Comparison of ENCODE assay signal across 16 mouse cellular contexts in genomic region chr9:35158477-35158876, GRCm38 (mm10).
"Had no signal": no experiment of that assay in that cellular context is flagged by ENCODE, and none has a peak within 500 bp of the region (broad histone marks: within the 10 kb centered on the region; RNA-seq: fewer than 3 reads in every experiment).

No protein-coding gene starts in this region.

- H3K36me3 ChIP-seq: neural tube, embryonic 15.5 days; stomach, embryonic 15.5 days had no signal

- H3K9me3 ChIP-seq: neural tube, embryonic 13.5 days; neural tube, embryonic 15.5 days; stomach, embryonic 15.5 days had no signal

- H3K9ac ChIP-seq: neural tube, embryonic 13.5 days; neural tube, embryonic 15.5 days; stomach, embryonic 15.5 days had no signal

- H3K27ac ChIP-seq: neural tube, embryonic 13.5 days; neural tube, embryonic 15.5 days; stomach, embryonic 15.5 days; stomach, postnatal 0 days had no signal

- H3K4me1 ChIP-seq: neural tube, embryonic 13.5 days; neural tube, embryonic 15.5 days had no signal

- H3K4me2 ChIP-seq: neural tube, embryonic 13.5 days; neural tube, embryonic 15.5 days; stomach, embryonic 15.5 days had no signal

- H3K4me3 ChIP-seq: neural tube, embryonic 13.5 days; neural tube, embryonic 15.5 days; stomach, embryonic 15.5 days had no signal

- DNase-seq: retina, postnatal 1 day; right cerebral cortex, adult 18-20 months; right cerebral cortex, postnatal 14 days; right cerebral cortex, postnatal 25 days; right cerebral cortex, postnatal 4 days; spleen, adult 18-20 months; thymus, adult 18-20 months; thymus, adult 2 months; thymus, postnatal 14 days; thymus, postnatal 25 days; thymus, postnatal 36 days; thymus, postnatal 4 days had no signal

- H3K27me3 ChIP-seq: neural tube, embryonic 13.5 days; neural tube, embryonic 15.5 days; stomach, embryonic 15.5 days had no signal
